Mouse (Mus musculus) adrenal gland, adult 2 months (tissue): ENCODE measurements at regions not wholly inside any gene's neighbourhood (a gene's known extent, or its start where the extent isn't known, plus 50 kb on each side); places are given as distances from the start of the nearest gene placed in this dataset.
A peak's percentile ranks its signal among the peaks of the same experiment; 100 is the strongest.

Experiments
- DNase-seq: peaks from one replicate; pipeline ENCODE4 v3.0.0; 2021

DNA sequence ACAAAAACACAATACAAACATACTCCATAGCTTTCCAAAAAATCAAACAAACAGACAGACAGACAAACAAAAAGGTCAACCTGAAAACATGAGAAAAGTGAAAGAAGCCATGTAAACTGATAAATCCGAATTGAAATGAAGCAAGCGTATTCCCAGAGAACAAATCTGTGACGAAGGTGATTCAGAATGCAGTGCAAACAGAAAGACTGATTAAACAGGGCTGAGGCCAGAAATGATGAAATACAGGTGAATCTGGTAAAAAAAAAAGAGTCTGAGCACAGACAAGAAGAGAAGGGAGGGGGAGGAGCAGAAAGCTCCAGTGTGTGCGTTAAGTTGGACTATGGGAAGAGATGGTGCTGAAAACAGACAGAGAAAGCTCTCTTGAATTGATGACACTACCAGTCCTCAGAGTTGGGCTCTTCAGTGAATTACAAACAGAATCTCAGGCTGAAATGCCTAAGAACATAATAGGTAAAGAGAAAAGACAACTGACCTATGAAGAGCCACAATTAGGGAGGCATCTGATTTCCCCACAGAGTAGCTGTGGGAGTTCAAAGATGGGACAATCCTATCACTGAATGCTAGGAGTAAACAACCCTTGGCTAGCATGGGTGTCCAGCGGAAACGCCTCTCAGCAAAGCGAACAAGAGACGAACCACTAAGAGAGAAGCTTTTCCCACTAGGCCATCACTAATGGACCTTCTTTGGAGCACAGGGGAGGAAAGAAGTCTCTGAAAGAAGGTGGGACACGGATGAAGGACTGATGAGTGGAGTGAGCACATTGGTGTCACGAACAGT is 140.3 kb upstream of the Runx1 start:
- no peak for DNase-seq

DNA sequence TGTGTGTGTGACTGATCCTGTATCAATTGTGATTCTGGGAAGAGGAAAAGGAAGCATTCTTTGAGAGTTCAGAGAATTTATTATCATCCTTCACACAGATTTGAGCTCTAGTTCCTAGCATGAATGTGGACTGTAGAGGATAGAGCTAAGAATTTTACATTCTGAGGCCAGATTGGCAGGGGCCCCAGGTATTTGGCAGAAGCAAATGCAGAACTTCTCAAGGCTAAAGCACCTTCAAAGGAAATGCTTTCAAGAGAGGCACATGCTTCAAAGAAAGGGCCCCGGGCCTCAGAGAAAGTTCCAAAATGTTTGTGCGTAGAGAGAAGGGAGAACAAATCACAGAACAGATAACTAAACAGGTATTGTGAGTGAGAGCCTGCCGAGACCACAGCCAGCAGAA is 139.7 kb upstream of the Runx1 start:
- peak; percentile 51 for DNase-seq

DNA sequence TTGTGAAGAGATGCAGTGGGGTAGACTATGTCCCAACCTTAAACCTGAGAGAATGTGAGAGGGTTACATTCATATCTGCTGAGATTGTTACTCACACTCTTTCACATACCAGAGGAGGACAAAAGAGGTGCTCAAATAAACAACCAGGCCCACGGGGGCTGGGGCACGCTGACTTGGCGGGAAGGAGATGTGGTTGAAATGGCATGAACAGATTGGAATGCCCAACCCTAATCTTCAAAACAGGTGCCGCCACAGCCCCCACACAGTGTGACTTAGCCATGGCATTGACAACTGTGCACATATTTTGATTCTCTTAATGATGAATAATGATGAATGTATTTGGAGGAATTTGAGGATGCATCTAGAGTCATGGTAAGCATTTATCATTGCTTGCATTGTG is 137.6 kb upstream of the Runx1 start:
- no peak for DNase-seq

DNA sequence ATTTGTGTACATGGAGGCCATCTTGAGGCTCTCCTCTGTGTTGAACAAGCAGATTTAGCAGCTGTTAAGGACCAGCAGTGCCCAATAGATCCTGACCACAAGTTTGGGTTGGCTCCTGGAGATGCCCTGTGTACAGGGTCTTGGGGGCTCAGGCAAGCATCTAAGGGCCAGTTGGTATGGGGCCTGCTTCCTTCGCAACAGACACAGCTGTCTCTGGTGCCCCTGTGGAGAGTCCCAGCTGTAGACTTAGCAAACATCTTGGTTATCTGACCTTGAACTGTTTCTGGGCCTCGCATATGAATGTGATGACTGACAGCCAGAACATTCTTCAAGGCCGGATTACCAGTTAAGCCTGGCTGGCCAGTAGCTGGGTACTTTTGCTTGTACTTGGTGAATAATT is 135.4 kb upstream of the Runx1 start:
- DNase-seq: peak; percentile 28

DNA sequence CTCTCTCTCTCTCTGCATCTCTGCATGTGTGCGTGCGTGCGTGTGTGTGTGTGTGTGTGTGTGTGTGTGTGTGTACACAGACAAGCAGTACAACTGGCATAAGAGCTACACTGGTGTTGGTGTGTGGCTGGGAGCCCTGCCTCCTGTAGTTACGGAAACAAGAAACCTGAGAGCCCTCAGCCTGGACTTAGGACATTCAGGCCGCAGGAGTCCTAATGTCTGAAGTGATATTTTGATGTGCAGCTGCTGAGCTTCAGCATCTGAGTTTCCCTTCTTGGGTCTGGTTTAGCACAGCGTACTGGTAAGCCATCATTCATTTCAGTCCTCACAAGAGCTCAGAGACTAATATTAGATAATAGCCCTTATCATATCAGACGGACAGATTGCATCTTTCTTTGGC is 134.8 kb upstream of the Runx1 start:
- no peak for DNase-seq

DNA sequence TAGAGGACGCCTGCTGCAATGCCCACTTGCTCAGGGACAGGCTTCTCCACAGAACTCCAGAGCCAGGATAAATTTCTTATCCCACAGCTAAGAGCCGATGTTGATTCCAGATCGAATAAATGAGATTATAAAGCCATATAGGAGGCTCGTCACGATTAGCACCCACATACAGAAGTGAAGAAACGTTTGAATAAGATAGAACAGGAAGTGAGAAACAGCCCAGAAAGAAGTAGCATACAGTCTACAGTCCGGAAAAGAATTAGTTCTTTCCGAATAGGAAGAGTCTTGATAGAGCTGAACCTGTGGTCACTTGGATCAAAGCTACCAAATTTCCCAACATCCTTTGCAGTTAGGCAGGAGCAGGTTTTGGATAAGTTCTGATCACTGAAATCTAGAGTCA is 133.0 kb upstream of the Runx1 start:
- no peak for DNase-seq

DNA sequence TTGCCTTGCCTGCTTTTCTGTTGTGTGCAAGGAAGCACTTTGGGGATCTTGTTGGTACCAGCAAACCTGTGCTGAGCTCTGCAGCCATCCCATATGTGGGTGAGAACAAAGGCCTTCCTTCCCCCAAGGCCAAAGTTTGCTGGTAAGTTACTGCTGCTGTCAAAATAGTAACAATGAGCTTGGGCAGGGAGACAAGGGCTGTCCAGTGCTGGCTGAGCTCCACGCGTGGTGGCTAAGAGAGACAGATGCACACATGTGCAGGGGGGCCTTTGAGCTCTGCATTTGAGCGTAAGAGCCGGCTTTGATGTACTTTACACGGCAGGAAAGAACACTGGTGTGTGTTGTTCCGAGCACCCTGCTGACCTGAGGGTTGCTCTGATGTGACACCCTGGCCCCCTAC is 132.2 kb upstream of the Runx1 start:
- peak; percentile 55 for DNase-seq

DNA sequence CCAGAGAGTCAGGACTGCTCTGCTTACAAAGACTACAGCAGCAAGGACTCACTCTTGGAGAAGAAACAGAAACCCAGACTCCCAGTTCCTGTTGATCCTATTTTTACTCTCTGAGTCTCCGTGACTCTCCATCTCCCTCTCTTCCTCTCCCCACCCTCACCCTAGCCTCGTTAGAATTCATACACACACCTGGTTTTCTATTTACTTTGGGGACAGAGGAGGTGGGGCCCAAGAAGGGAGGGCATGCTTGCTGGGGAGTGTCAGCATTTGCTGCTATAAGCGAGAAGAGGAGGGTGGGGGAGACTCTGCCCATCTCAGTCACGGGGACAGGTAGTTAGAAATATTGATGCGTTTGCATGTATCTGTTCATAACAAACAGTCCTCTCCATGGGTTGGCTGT is 129.6 kb upstream of the Runx1 start:
- DNase-seq: no peak

DNA sequence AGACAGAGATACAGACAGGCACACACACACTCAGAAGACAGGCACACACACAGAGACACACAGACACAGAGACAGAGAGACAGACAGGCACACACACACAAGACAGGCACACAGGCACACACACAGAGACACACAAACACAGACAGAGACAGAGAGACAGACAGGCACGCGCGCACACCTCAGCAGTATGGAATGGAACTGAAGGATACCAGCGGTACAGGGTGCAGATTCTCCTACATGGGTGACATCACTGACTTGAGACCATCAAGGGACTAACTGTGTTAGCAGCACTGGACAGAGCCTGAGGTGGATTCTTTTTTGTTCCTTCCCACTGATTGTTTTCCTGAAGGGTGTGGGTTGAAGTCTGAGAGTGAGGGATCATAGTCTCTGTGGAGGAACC is 129.1 kb upstream of the Runx1 start:
- no peak for DNase-seq

DNA sequence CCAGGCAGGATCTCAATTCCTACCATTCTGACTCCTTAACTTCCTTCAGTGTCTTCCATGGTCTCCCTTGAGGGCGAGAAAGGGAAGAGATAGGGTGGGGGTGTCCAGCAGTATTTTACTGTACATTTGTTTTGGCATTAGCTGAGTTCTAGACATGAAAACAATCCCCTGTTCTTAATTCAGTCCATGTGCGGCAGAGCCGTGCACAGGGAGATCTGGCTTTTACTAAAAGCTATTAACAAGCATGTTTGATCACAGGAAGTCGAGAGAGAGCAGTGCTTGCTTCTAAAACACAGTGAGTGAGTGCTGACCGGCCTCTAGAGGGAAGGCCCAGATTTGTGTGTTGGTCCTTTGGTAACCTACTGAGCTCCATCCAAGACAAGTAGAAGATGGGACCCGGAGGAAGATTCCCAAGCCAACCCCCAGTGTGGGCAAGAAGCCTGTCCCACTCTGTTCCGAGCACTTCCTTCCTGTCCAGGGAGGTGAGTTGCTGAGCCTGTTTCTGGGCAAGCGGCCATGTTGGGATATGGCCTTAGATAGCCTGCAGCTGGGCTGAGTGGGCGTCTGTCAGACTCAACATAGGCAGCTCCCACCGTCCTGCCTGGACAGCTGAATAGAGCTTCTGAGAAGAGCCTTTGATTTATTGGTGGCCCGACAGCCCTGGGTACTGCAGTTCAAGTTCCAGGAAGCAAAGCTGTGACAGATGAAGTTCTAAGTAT is 128.1 kb upstream of the Runx1 start:
- peak; percentile 53 for DNase-seq

GRCm38 (mm10) chr16:92952336-92953097 is 126.6 kb upstream of the Runx1 start:
- no peak for DNase-seq

GRCm38 (mm10) chr16:92951516-92951915 is 125.6 kb upstream of the Runx1 start:
- no peak for DNase-seq

GRCm38 (mm10) chr16:92948494-92948893 is 122.5 kb upstream of the Runx1 start:
- DNase-seq: peak; percentile 76

DNA sequence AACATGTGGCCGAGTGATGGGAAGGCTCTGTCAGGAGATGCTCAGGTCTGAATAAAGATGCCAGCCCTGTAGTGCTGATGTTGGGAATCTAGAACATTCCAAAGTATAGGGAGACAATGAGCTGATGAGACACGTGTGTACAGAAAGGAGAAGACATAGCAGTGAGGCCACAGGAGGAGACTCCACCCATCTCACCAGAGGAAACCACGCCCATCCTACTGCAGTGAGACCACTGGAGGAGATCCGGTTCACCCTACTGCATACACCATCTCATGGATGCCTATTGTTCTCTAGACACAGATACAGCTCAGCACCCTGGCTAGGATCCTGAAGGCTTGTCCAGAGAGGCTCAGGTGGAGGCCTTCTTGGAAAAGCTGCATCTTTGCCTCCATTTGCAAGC is 120.6 kb upstream of the Runx1 start:
- no peak for DNase-seq

- no peak for DNase-seq
Measured at GRCm38 (mm10) chr16:92943901-92944300, 118.0 kb upstream of the Runx1 start.

- DNase-seq: no peak
Measured at GRCm38 (mm10) chr16:92939618-92940017, 113.7 kb upstream of the Runx1 start.

- DNase-seq: no peak
Measured at GRCm38 (mm10) chr16:92935848-92936535, 110.0 kb upstream of the Runx1 start.

- peak; percentile 27 for DNase-seq
Measured at GRCm38 (mm10) chr16:92930103-92930502, 104.2 kb upstream of the Runx1 start.

- DNase-seq: no peak
Measured at GRCm38 (mm10) chr16:92928201-92928600, 102.3 kb upstream of the Runx1 start.

- DNase-seq: no peak
Measured at GRCm38 (mm10) chr16:92927662-92928061, 101.7 kb upstream of the Runx1 start.

DNA sequence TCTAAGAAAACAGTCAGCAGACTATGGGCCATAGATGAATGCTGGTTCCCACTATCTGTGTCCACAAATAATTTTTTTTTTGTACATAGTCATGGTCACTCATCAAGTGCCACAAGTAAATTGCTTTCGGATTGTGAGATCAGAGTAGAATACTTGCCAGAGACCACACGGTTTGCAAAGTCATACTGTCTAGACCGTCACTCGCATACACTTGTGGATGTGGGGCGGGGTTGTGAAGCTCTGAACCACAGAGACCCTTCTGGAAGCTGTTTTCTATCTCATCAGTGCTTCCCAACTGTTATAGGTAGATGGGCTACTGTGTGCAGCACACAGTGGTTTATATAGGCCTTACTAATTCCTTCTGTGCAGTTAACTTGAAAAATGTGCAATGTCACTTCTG is 100.9 kb upstream of the Runx1 start:
- no peak for DNase-seq

DNA sequence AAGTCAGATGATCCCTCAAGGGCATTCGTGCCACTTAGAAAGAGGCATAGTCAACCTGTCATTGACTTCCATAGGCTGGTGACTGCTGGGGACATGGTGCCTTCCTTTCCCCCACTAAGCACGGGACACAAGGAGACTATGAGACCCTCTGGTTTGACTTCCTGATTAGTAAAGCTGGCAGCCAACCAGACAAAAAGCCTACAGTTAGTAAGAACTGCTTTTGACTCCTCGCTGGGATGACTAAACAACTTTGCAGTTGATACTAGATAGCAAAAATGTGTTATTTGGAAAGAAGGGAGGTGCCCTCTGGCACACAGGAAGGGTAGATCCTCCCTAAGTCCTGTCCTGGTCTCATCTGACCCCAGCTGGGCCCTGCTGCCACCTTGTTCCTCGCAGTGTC is 95.0 kb upstream of the Runx1 start:
- DNase-seq: no peak
